Mouse (Mus musculus): ENCODE measurements around the gene Dnm3.

DNA sequence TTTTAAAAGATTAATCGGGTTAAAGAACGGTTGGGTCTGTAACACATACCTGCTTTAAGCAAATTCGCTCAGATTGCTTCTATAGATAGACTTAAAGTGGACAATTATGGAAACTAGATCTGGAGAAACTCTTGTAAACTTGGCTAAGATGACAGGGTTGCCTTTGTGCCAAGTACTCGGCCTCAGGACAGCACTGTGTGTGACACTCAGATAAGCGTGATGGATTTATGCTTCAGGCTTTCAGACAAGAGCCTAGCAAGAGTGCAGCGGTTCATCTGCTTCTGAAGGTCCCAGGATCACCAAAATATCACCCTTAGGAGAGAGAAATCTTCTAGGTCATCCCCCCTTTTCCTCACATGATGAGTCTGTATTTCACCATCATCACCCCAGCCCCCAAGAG is 277.4 kb downstream of the Dnm3 start:
- TF ChIP-seq EP300 (IDR thresholded peaks at IDR 0.05; ENCODE audit: insufficient read depth, low read depth, low read length) = no peak
- TF ChIP-seq CTCF (IDR thresholded peaks at IDR 0.05) = no peak
- no peak for TF ChIP-seq POLR2A (IDR thresholded peaks at IDR 0.05; ENCODE audit: insufficient read depth, low read depth, low read length)

Data from heart, adult 2 months (tissue).